Comparison of ENCODE assay signal across 22 mouse cellular contexts in genomic region chr1:137203512-137203911, GRCm38 (mm10).
DNase-seq lines count a peak whose midpoint lies in the region; ATAC-seq lines count a peak whose summit lies in the region.
"Had no signal": no experiment of that assay in that cellular context is flagged by ENCODE, and none has a peak within 500 bp of the region (broad histone marks: within the 10 kb centered on the region; RNA-seq: fewer than 3 reads in every experiment).

No protein-coding gene starts in this region.

- intact Hi-C loops in heart, postnatal 10 days (cut with DNase I) = no loop called here

- DNase-seq in liver (no peak), 416B (ENCODE audit: low read depth) (peak; percentile 14), ES-CJ7 (ENCODE audit: low read depth, low spot score) (peak; percentile 39)
- DNase-seq in limb, embryonic 10.5 days (ENCODE audit: low spot score) = no peak
- no peak for DNase-seq in heart, postnatal 10 days
- DNase-seq in neural tube, embryonic 10.5 days (ENCODE audit: extremely low spot score, low spot score) = no peak
- DNase-seq: adrenal gland, adult 8-10 months; cerebellum, adult 11 months; cerebellum, adult 8-10 months; cerebellum, postnatal 14 days; forebrain, postnatal 0 days; gastrocnemius, postnatal 14 days; heart, postnatal 36 days had no signal

- WGBS in liver, embryonic 12.5 days (ENCODE audit: insufficient replicate concordance) = 54% methylated on average over 8 of the region's 8 CpGs
- 84% methylated on average over 8 of the region's 8 CpGs for WGBS in limb, embryonic 10.5 days

- peaks cover 4% of the 10 kb centered on the region; the same call in 1 of the 2 replicates for H3K4me1 ChIP-seq in liver, embryonic 12.5 days
- no peaks in the 10 kb centered on the region for H3K4me1 ChIP-seq in limb, embryonic 10.5 days
- H3K4me1 ChIP-seq: embryonic facial prominence, embryonic 13.5 days; heart, embryonic 12.5 days; hindbrain, embryonic 12.5 days had no signal

- H3K36me3 ChIP-seq in liver, embryonic 12.5 days = no peaks in the 10 kb centered on the region
- no peaks in the 10 kb centered on the region for H3K36me3 ChIP-seq in limb, embryonic 10.5 days
- H3K36me3 ChIP-seq: embryonic facial prominence, embryonic 13.5 days; heart, embryonic 12.5 days; hindbrain, embryonic 12.5 days had no signal

- H3K9ac ChIP-seq in liver, embryonic 12.5 days = no peak overlapping the region
- H3K9ac ChIP-seq: embryonic facial prominence, embryonic 13.5 days; forebrain, embryonic 13.5 days; forebrain, postnatal 0 days; heart, embryonic 12.5 days; hindbrain, embryonic 12.5 days had no signal

- H3K4me3 ChIP-seq in liver, embryonic 12.5 days = no peak overlapping the region
- H3K4me3 ChIP-seq in limb, embryonic 10.5 days = no peak overlapping the region
- H3K4me3 ChIP-seq: embryonic facial prominence, embryonic 13.5 days; forebrain, embryonic 13.5 days; heart, embryonic 12.5 days; hindbrain, embryonic 12.5 days had no signal

- H3K27me3 ChIP-seq in liver, embryonic 12.5 days (replicated peaks) = no peaks in the 10 kb centered on the region
- no peaks in the 10 kb centered on the region for H3K27me3 ChIP-seq in limb, embryonic 10.5 days (ENCODE audit: low read depth, poor library complexity, severe bottlenecking)
- H3K27me3 ChIP-seq: embryonic facial prominence, embryonic 13.5 days; forebrain, embryonic 13.5 days; heart, embryonic 12.5 days; hindbrain, embryonic 12.5 days had no signal

- no peaks in the 10 kb centered on the region for H3K9me3 ChIP-seq in liver, embryonic 12.5 days (replicated peaks)
- no peaks in the 10 kb centered on the region for H3K9me3 ChIP-seq in limb, embryonic 10.5 days (replicated peaks)
- H3K9me3 ChIP-seq: embryonic facial prominence, embryonic 13.5 days; forebrain, embryonic 13.5 days; hindbrain, embryonic 12.5 days had no signal

- ATAC-seq in liver, embryonic 12.5 days = 0 out of 2 replicates have a peak, but pooled peaks have one; percentile 30
- ATAC-seq in granulocyte monocyte progenitor cell, adult 5-6 weeks (replicated peaks; ENCODE audit: poor library complexity, severe bottlenecking) = peak; percentile 44
- ATAC-seq: forebrain, embryonic 13.5 days; forebrain, postnatal 0 days; hindbrain, embryonic 16.5 days; inflammation-experienced regulatory T-cells, adult 6 months; Patski had no signal

- no peak overlapping the region for H3K4me2 ChIP-seq in liver, embryonic 12.5 days
- H3K4me2 ChIP-seq: embryonic facial prominence, embryonic 13.5 days; forebrain, embryonic 13.5 days; heart, embryonic 12.5 days; hindbrain, embryonic 12.5 days had no signal

- H3K27ac ChIP-seq in liver, embryonic 12.5 days = no peak overlapping the region
- no peak overlapping the region for H3K27ac ChIP-seq in limb, embryonic 10.5 days
- H3K27ac ChIP-seq: embryonic facial prominence, embryonic 13.5 days; forebrain, embryonic 13.5 days; hindbrain, embryonic 12.5 days had no signal

Comparison
In these comparisons a context has a peak if more than half of its experiments do, and no peak if none do; other contexts are left out.
1. DNase-seq: peak in 416B (single experiment) and ES-CJ7 (single experiment); none in liver (single experiment), limb, embryonic 10.5 days (single experiment), heart, postnatal 10 days (0 of 2) and neural tube, embryonic 10.5 days (single experiment).